ENCODE assay signal across 8 mouse cellular contexts in genomic region chr11:87639206-87639605, GRCm38 (mm10). TPM values are rescaled to one million over a fixed set of nuclear protein-coding genes. Genes with fewer than 3 reads are reported as not detected.
DNase-seq lines count a peak whose midpoint lies in the region; ATAC-seq and TF ChIP-seq lines count a peak whose summit lies in the region.

No protein-coding gene starts in this region.

- ATAC-seq in heart, embryonic 15.5 days (replicated peaks; ENCODE audit: insufficient number of reproducible peaks, insufficient read depth, low FRiP score, low read depth), result peak; percentile 84
- ATAC-seq in megakaryocyte, adult 5-6 weeks (ENCODE audit: poor library complexity, severe bottlenecking), result peak; percentile 100
- ATAC-seq in frontal cortex, adult (ENCODE audit: low TSS enrichment), result no peak

- no peaks in the 10 kb centered on the region for H3K36me3 ChIP-seq in ES-Bruce4 (ENCODE audit: control insufficient read depth, insufficient read depth, low read length, poor library complexity, severe bottlenecking)
- H3K36me3 ChIP-seq in heart, embryonic 15.5 days, result no peaks in the 10 kb centered on the region

- TF ChIP-seq POLR2A in ES-Bruce4 (IDR thresholded peaks at IDR 0.05; ENCODE audit: insufficient read depth, low read length), result no peak
- peak; percentile 73 for TF ChIP-seq POLR2A in embryonic fibroblast, embryonic 13.5 days (IDR thresholded peaks at IDR 0.05; ENCODE audit: low read depth, low read length)

- H3K9me3 ChIP-seq in ES-Bruce4 (replicated peaks; ENCODE audit: control insufficient read depth, insufficient read depth, low read length, poor library complexity, severe bottlenecking), result no peaks in the 10 kb centered on the region
- H3K9me3 ChIP-seq in heart, embryonic 15.5 days (replicated peaks), result no peaks in the 10 kb centered on the region

- peak overlapping the region; percentile 60; the same call in 1 of the 2 replicates for H3K9ac ChIP-seq in ES-Bruce4 (ENCODE audit: low read depth, poor library complexity, severe bottlenecking)
- H3K9ac ChIP-seq in heart, embryonic 15.5 days, result peak overlapping the region; percentile 74

- TF ChIP-seq CTCF in ES-Bruce4 (IDR thresholded peaks at IDR 0.05; ENCODE audit: low read depth, low read length), result no peak
- no peak for TF ChIP-seq CTCF in embryonic fibroblast, embryonic 13.5 days (IDR thresholded peaks at IDR 0.05; ENCODE audit: borderline replicate concordance, insufficient read depth, low read length)

- no peaks in the 10 kb centered on the region for H3K4me1 ChIP-seq in ES-Bruce4 (ENCODE audit: control insufficient read depth, insufficient read depth, low read length)
- H3K4me1 ChIP-seq in embryonic fibroblast, embryonic 13.5 days (ENCODE audit: control insufficient read depth, insufficient read depth, low read length), result no peaks in the 10 kb centered on the region
- peaks cover 6% of the 10 kb centered on the region for H3K4me1 ChIP-seq in heart, embryonic 15.5 days (replicated peaks)

- peak overlapping the region; percentile 80 for H3K4me2 ChIP-seq in heart, embryonic 15.5 days

- peak; percentile 64 for DNase-seq in brain, adult 2 months (ENCODE audit: low read depth, low spot score)
- peak; percentile 81 for DNase-seq in kidney, postnatal 10 days
- DNase-seq in retina, postnatal 7 days (ENCODE audit: low read depth, low spot score), result peak; percentile 21

- H3K27me3 ChIP-seq in ES-Bruce4 (ENCODE audit: control insufficient read depth, insufficient read depth, low read length, poor library complexity, severe bottlenecking), result no peaks in the 10 kb centered on the region
- H3K27me3 ChIP-seq in heart, embryonic 15.5 days, result no peaks in the 10 kb centered on the region

- under 1% methylated on average over 29 of the region's 29 CpGs for WGBS in heart, embryonic 15.5 days

- H3K4me3 ChIP-seq in ES-Bruce4 (ENCODE audit: low read depth, low read length), result peak overlapping the region; percentile 61
- H3K4me3 ChIP-seq in embryonic fibroblast, embryonic 13.5 days (ENCODE audit: insufficient read depth, low read length), result peak overlapping the region; percentile 35
- H3K4me3 ChIP-seq in heart, embryonic 15.5 days, result peak overlapping the region; percentile 54

- no peak for TF ChIP-seq EP300 in ES-Bruce4 (IDR thresholded peaks at IDR 0.05; ENCODE audit: insufficient read depth, low read depth, low read length)

- H3K27ac ChIP-seq in ES-Bruce4 (ENCODE audit: insufficient read depth, low read length), result no peak overlapping the region
- no peak overlapping the region for H3K27ac ChIP-seq in embryonic fibroblast, embryonic 13.5 days (ENCODE audit: insufficient read depth, low read length)
- H3K27ac ChIP-seq in heart, embryonic 15.5 days, result peak overlapping the region; percentile 53

RNA-seq across cellular contexts. Expression of gene Hsf5, which starts 22.2 kb away (rescaled TPM):
- 1.5 and 1.6 TPM in 2 replicates for polyA plus RNA-seq in ES-Bruce4 (2011; ENCODE audit: insufficient read depth, insufficient read length, low read depth, missing spikeins)
- 0.12 and 0.23 TPM in 2 replicates for polyA plus RNA-seq in embryonic fibroblast, embryonic 13.5 days (2011; ENCODE audit: insufficient read length, low read depth, missing spikeins)
- 0.08 and 0.09 TPM in 2 replicates for polyA plus RNA-seq in heart, embryonic 15.5 days (2015; fragmentation: Nextera tagmentation; extraction: Ambion mirVana)
- total RNA-seq in megakaryocyte, adult 5-6 weeks (2015), result 0.09 TPM in 1 of 2 replicates, not detected in the other
- 0.07 TPM in 1 of 2 replicates, not detected in the other for total RNA-seq in megakaryocyte, adult 5-6 weeks (2017)

RNA-seq across cellular contexts. Expression of gene Rnf43, which starts 23.3 kb away (rescaled TPM):
- polyA plus RNA-seq in ES-Bruce4 (2011; ENCODE audit: insufficient read depth, insufficient read length, low read depth, missing spikeins), result 2.8 and 4.9 TPM in 2 replicates
- polyA plus RNA-seq in embryonic fibroblast, embryonic 13.5 days (2011; ENCODE audit: insufficient read length, low read depth, missing spikeins), result 0.89 and 1.4 TPM in 2 replicates
- polyA plus RNA-seq in heart, embryonic 15.5 days (2015; fragmentation: Nextera tagmentation; extraction: Ambion mirVana), result 1.3 and 3.3 TPM in 2 replicates
- total RNA-seq in megakaryocyte, adult 5-6 weeks (2015), result 3.3 and 4.0 TPM in 2 replicates
- 3.4 and 8.6 TPM in 2 replicates for total RNA-seq in megakaryocyte, adult 5-6 weeks (2017)

RNA-seq across cellular contexts. Expression of gene Mtmr4, which starts 47.2 kb away (rescaled TPM):
- 47.7 and 50.4 TPM in 2 replicates for polyA plus RNA-seq in ES-Bruce4 (2011; ENCODE audit: insufficient read depth, insufficient read length, low read depth, missing spikeins)
- 29.3 and 34.5 TPM in 2 replicates for polyA plus RNA-seq in embryonic fibroblast, embryonic 13.5 days (2011; ENCODE audit: insufficient read length, low read depth, missing spikeins)
- 13.1 and 18.4 TPM in 2 replicates for polyA plus RNA-seq in heart, embryonic 15.5 days (2015; fragmentation: Nextera tagmentation; extraction: Ambion mirVana)
- 14.6 and 18.2 TPM in 2 replicates for total RNA-seq in megakaryocyte, adult 5-6 weeks (2015)
- 25.9 and 28.1 TPM in 2 replicates for total RNA-seq in megakaryocyte, adult 5-6 weeks (2017)

Comparison
In these comparisons a context has a peak if more than half of its experiments do, and no peak if none do; other contexts are left out.
1. DNase-seq: peak in every context shown above with its lines; median percentile 81 in kidney, postnatal 10 days; 64 in brain, adult 2 months; 21 in retina, postnatal 7 days.